In genomic region chr2:29622126-29623005, GRCm38 (mm10) we compare ENCODE assay signal across 12 mouse cellular contexts. TPM values are rescaled to one million over a fixed set of nuclear protein-coding genes. Genes with fewer than 3 reads are reported as not detected.
DNase-seq lines count a peak whose midpoint lies in the region; ATAC-seq and TF ChIP-seq lines count a peak whose summit lies in the region.
"Had no signal": no experiment of that assay in that cellular context is flagged by ENCODE, and none has a peak within 500 bp of the region (broad histone marks: within the 10 kb centered on the region; RNA-seq: fewer than 3 reads in every experiment).

No protein-coding gene starts in this region.

- H3K79me2 ChIP-seq in heart, adult 2 months (replicated peaks; ENCODE audit: control insufficient read depth, insufficient read depth, low read length): peaks cover 5% of the 10 kb centered on the region

- H3K27ac ChIP-seq in heart, adult 2 months: peak overlapping the region; percentile 93
- peak overlapping the region; percentile 93 for H3K27ac ChIP-seq in spleen, adult 2 months (ENCODE audit: insufficient read depth, low read length)
- peak overlapping the region; percentile 86 for H3K27ac ChIP-seq in liver, embryonic 15.5 days (replicated peaks)
- no peak overlapping the region for H3K27ac ChIP-seq in kidney, adult 2 months (ENCODE audit: insufficient read depth, low read depth, low read length)
- H3K27ac ChIP-seq: forebrain, embryonic 15.5 days; limb, embryonic 12.5 days had no signal

- H3K4me1 ChIP-seq in heart, adult 2 months (ENCODE audit: control insufficient read depth, insufficient read depth, low read length): peaks cover 31% of the 10 kb centered on the region
- H3K4me1 ChIP-seq in spleen, adult 2 months (ENCODE audit: control insufficient read depth, insufficient read depth, insufficient read length): peaks cover 45% of the 10 kb centered on the region; the same call in 1 of the 2 replicates
- H3K4me1 ChIP-seq in liver, embryonic 15.5 days (replicated peaks): peaks cover 70% of the 10 kb centered on the region
- peaks cover 27% of the 10 kb centered on the region for H3K4me1 ChIP-seq in kidney, adult 2 months (ENCODE audit: control insufficient read depth, insufficient read depth, low read length)

- peak in 1 of 2 experiments; percentile 27 for DNase-seq in heart, adult 2 months
- DNase-seq in heart, postnatal 36 days: no peak
- DNase-seq in spleen, adult 2 months (ENCODE audit: low read depth in 1 of 2, low spot score in 2 of 2): peak in 1 of 2 experiments; percentile 46
- DNase-seq in spleen, postnatal 14 days (ENCODE audit: low spot score in 2 of 2): no peak
- peak; percentile 58 for DNase-seq in thymus, postnatal 4 days
- DNase-seq in embryo, embryonic 9.5 days (ENCODE audit: extremely low spot score): no peak
- no peak for DNase-seq in kidney, adult 2 months
- DNase-seq: cerebellum, adult 9-10 months; kidney, adult 18-20 months had no signal

- WGBS in heart, adult 2 months: 76% methylated on average over 10 of the region's 10 CpGs
- 48% methylated on average over 10 of the region's 10 CpGs for WGBS in spleen, adult 2 months
- WGBS in liver, embryonic 15.5 days (ENCODE audit: insufficient replicate concordance): 69% methylated on average over 10 of the region's 10 CpGs
- 70% methylated on average over 10 of the region's 10 CpGs for WGBS in kidney, adult 2 months

- no peak for ATAC-seq in liver, embryonic 15.5 days (ENCODE audit: insufficient read depth)
- ATAC-seq: forebrain, embryonic 15.5 days had no signal

- no peak overlapping the region for H3K9ac ChIP-seq in heart, adult 2 months (ENCODE audit: low read depth, low read length)
- no peak overlapping the region for H3K9ac ChIP-seq in liver, embryonic 15.5 days
- H3K9ac ChIP-seq: forebrain, embryonic 15.5 days; limb, embryonic 12.5 days had no signal

- H3K36me3 ChIP-seq in heart, adult 2 months (ENCODE audit: control insufficient read depth, insufficient read depth, low read length): no peaks in the 10 kb centered on the region
- no peaks in the 10 kb centered on the region for H3K36me3 ChIP-seq in spleen, adult 2 months (ENCODE audit: control insufficient read depth, insufficient read depth, low read length)
- no peaks in the 10 kb centered on the region for H3K36me3 ChIP-seq in liver, embryonic 15.5 days (replicated peaks)
- no peaks in the 10 kb centered on the region for H3K36me3 ChIP-seq in kidney, adult 2 months (ENCODE audit: control insufficient read depth, insufficient read depth, low read length)
- H3K36me3 ChIP-seq: forebrain, embryonic 15.5 days had no signal

- TF ChIP-seq EP300 in heart, adult 2 months (IDR thresholded peaks at IDR 0.05; ENCODE audit: insufficient read depth, low read depth, low read length): no peak

- no peaks in the 10 kb centered on the region for H3K27me3 ChIP-seq in heart, adult 2 months (ENCODE audit: control insufficient read depth, insufficient read depth, low read length)
- no peaks in the 10 kb centered on the region for H3K27me3 ChIP-seq in spleen, adult 2 months (ENCODE audit: control insufficient read depth, insufficient read depth, low read length)
- H3K27me3 ChIP-seq in liver, embryonic 15.5 days: no peaks in the 10 kb centered on the region
- no peaks in the 10 kb centered on the region for H3K27me3 ChIP-seq in kidney, adult 2 months (replicated peaks; ENCODE audit: control insufficient read depth, insufficient read depth, low read length)
- H3K27me3 ChIP-seq: forebrain, embryonic 15.5 days; limb, embryonic 12.5 days had no signal

- TF ChIP-seq CTCF in heart, adult 2 months (IDR thresholded peaks at IDR 0.05): no peak
- TF ChIP-seq CTCF in spleen, adult 2 months (IDR thresholded peaks at IDR 0.05; ENCODE audit: extremely low read depth, insufficient read depth, insufficient read length, insufficient replicate concordance): no peak
- no peak for TF ChIP-seq CTCF in kidney, adult 2 months (conservative IDR thresholded peaks at IDR 0.05; ENCODE audit: insufficient read depth, insufficient read length, low read depth, low read length)

- H3K4me2 ChIP-seq in liver, embryonic 15.5 days: no peak overlapping the region
- H3K4me2 ChIP-seq: forebrain, embryonic 15.5 days had no signal

- TF ChIP-seq POLR2A in heart, adult 2 months (IDR thresholded peaks at IDR 0.05; ENCODE audit: insufficient read depth, low read depth, low read length): no peak
- TF ChIP-seq POLR2A in spleen, adult 2 months (IDR thresholded peaks at IDR 0.05; ENCODE audit: low read depth, low read length): peak; percentile 37; the same call in 1 of the 2 replicates
- TF ChIP-seq POLR2A in kidney, adult 2 months (IDR thresholded peaks at IDR 0.05; ENCODE audit: low read depth, low read length): no peak

- no peaks in the 10 kb centered on the region for H3K9me3 ChIP-seq in liver, embryonic 15.5 days (replicated peaks)
- H3K9me3 ChIP-seq: forebrain, embryonic 15.5 days; limb, embryonic 12.5 days had no signal

- intact Hi-C loops in heart, adult 2 months (cut with DNase I): no loop called here
- intact Hi-C loops in heart, postnatal 36 days (cut with DNase I): no loop called here

- H3K4me3 ChIP-seq in heart, adult 2 months: no peak overlapping the region
- H3K4me3 ChIP-seq in spleen, adult 2 months (ENCODE audit: extremely low read depth, insufficient read depth, insufficient read length): peak overlapping the region; percentile 40
- no peak overlapping the region for H3K4me3 ChIP-seq in liver, embryonic 15.5 days (replicated peaks)
- no peak overlapping the region for H3K4me3 ChIP-seq in kidney, adult 2 months (ENCODE audit: insufficient read depth, low read depth, low read length)
- H3K4me3 ChIP-seq: forebrain, embryonic 15.5 days had no signal

RNA-seq across cellular contexts. Expression of gene Rapgef1, which starts 2.8 kb away (rescaled TPM):
- 100 to 1,000 TPM in 1 of 2 experiments, 10 to 100 TPM in 1; 96.7 to 116 TPM for total RNA-seq in heart, adult 2 months (2021)
- polyA plus RNA-seq in heart, adult 2 months (2012; rRNA removed): 65.0 and 86.1 TPM in 2 replicates
- 10 to 100 TPM; 97.6 to 98.6 TPM for total RNA-seq in heart, postnatal 36 days (2021)
- polyA plus RNA-seq in spleen, adult 2 months (2012; rRNA removed): 75.1 and 95.9 TPM in 2 replicates
- polyA plus RNA-seq in liver, embryonic 15.5 days (2015; fragmentation: Nextera tagmentation; extraction: Ambion mirVana): 5.5 and 7.3 TPM in 2 replicates
- polyA plus RNA-seq in kidney, adult 2 months (2012; rRNA removed): 38.9 and 41.7 TPM in 2 replicates
